Mouse (Mus musculus) MN1 (cell line): ENCODE data around the gene Dlx5.

ENCODE experiments used
- DNase-seq: peaks from one replicate; pipeline ENCODE4 v3.0.0-alpha.2; 2016; ENCODE audit warnings: low spot score

The Dlx5 gene

DNA sequence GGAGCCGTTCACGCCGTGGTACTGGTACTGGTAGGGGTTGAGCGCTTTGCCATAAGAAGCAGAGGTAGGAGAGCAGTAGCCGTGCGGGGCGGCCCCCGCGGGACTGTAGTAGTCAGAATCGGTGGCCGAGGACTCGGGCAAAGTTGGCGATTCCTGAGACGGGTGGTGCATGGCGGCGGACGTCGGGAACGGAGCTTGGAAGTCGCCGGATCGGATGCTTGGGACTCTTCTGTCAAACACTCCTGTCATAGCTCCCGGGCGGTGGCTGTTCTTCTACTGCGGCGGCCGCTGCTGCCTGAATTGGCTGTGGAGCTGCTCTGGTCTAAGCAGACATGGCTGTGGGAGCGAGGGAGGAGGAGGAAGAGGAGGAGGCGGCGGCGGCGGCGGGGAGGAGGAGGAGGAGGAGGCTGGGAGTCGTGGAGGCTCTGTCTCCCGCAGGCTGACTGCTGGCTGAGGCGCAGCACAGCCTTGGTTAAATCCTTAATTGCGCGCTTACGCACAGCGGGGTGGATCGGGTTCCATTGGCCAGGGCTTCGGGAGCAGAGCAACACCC lies at the start of gene Dlx5:
TSS of gene Dlx5 (minus strand) at position 448 of the 553 bp plus-strand sequence.
- DNase-seq: no peak

GRCm38 (mm10) chr6:6931507-6931906 lies 49.6 kb upstream of the Dlx5 start:
- DNase-seq: no peak

GRCm38 (mm10) chr6:6930831-6931230 lies 48.9 kb upstream of the Dlx5 start:
- no peak for DNase-seq

- no peak for DNase-seq
Observed at GRCm38 (mm10) chr6:6925264-6925663, 43.4 kb upstream of the Dlx5 start.

DNA sequence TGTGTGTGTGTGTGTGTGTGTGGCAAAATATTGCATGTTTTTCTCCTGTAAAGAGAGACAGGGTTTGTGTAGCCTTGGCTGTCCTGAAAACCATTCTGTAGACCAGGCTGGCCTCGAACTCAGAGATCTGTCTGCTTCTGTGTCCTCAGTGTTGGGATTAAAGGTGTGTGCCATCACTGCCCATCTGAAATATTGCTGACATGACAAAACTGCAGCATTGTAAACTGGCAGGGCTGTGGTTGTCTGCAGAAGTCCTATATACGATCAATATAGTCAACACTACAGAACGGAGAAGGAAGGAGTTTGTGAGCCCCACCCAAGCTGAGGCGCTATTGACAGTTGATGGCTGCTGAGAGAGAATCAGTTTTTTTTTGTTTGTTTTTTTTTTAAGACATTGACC lies 35.4 kb upstream of the Dlx5 start:
- DNase-seq: no peak

DNA sequence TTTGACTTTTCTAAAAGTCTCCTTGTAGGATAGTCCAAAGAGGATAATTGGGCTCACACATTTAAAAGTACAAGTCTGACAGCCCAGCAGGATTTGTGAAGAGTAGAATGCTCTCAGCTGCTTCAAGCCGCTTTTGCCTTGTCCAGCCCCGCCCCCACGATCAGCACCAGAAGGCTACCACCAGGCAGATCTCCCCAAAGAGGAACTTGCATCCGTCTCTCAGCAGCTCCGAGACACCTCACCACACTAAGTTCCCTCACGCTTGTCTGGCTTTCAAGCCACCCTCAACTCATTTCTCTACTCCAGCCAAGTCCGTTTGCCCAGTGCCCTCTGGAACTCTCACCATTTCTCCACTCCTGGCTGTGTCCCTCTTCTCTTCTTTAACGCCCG lies 33.6 kb upstream of the Dlx5 start:
- DNase-seq: no peak

DNA sequence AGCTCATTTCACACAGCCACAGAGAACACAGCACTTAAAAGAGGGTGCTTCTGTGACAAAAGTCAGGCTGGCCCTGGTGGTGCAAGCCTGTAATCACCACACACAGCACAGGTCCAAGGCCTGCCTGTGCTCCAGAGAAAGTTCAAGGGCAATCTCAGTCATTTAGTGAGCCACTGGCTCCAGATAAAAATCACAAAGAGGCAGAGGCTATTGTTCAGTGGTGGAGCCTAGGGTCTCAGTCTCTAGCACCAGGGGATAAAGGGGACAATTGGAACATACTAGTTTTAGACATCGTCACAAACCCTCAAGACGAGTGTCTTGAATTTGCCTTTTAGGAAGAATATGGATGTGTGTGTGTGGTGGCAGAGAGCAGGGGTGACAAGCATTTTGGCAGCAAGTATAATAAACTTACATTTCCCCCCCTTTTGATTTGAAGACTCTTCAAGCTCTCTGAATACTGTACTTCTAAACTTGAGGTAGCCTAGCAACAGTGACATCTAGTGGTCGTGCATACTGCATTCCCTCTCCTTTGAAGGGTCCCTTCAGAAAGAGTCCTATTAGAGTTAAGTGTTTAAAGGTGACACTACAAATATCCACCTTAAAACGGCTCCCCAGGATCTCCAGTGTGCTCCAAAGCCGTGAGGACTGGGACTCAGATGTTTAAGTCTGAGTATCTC lies 33.1 kb upstream of the Dlx5 start:
- peak; percentile 53 for DNase-seq

DNA sequence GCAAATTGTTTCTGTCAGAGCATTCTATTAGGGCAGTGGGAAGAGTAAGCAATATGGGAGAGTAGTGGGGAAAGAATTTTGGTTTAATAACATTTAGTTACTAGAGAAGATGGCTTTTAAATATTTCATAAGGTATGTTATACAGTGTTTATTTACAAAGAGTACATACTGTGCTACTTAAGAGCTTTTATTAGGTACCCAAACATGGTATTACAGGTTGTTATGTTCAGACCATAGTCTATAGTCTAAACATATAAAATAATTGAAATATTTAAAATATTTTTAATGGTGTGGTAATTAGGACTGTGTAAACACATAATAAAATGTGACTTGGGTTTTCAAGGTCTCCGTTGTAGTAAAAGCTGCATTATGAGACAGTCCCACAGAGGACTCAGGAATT lies 32.4 kb upstream of the Dlx5 start:
- no peak for DNase-seq

DNA sequence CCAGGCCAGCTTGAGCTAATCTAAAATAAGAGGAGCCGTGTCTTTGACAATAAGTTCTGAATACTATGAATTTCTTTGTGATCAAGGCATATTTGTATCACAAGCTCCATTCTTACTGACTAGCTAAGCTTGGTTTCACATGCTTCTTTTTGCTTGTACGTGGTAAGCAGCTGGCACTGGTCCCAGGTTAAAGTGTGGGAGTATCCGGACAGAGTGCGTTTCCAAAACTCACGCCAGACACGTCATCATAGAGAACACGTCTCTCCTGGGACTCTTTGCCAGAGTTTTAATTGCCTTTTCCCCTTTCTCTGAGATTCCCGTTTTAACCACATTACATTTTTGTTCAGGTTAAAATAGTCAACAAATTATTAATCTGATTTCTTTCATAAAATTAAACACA lies 27.7 kb upstream of the Dlx5 start:
- no peak for DNase-seq

GRCm38 (mm10) chr6:6890047-6890446 lies 8.2 kb upstream of the Dlx5 start:
- no peak for DNase-seq

GRCm38 (mm10) chr6:6886225-6886624 lies 4.3 kb upstream of the Dlx5 start:
- DNase-seq: no peak

GRCm38 (mm10) chr6:6884897-6885296 lies 3.0 kb upstream of the Dlx5 start:
- DNase-seq: no peak

- DNase-seq: no peak
Observed at GRCm38 (mm10) chr6:6882266-6882797, 447 bp upstream of the Dlx5 start.

DNA sequence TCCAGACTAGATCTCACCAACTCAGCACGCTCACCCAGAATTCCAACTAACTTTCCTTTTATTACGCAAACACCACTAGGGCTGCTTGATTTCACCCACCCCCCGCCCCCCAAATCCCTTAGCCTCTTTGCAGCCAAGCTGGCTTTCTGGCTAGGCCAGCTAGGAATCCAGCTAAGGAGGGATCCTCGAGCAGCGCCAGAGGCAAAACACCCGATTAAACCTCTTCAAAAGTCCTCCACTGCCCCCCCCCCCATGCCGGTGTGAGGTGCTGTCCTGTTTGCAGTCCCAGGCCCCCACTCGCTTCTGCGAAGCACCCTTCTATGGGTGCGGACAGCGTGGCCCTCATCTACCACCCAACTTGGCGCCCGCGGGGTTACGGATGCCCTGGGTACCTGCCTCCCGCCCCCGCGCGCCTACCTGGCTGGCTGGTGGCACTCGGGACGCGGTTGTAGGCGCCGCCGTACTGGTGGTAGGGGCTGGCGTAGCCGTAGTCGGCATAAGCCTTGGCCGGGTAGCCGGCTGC lies 709 bp downstream of the Dlx5 start:
- no peak for DNase-seq

DNA sequence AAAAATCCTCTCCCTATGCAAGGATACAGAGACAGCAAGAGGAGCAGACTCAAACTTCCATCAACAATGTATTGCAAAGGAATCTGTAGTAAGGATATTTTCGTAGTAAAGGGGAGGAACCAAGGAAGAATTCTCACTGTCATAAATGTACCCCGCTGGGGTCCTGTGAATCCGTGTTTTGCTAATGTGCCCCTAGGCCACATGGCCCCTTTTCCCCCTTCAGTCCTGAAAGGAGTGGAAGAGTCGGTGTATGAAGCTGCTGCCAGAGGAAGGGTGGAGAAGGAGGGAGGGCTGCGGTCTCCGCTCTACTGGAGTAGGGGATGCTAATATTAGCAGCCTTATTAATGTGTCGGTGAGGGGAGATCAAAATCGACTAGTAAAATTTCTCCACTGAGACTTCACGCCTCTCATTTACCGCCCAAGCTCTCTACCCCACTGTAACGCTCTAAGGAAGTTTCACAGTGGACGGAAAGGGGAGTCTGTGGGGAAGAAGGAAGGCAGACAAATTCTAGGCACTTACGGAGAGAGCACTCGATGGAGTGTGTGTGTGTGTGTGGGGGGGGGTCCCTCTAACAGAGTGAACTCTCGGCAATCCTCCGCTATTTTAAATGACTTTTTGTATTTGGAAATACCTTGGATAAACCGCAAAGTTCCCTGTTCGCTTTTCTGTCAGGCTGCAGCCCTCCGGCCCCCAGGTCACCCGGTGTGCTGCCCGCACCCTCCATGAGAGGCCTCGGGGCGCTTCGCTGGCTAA lies 1.3 kb downstream of the Dlx5 start:
- no peak for DNase-seq

GRCm38 (mm10) chr6:6879371-6880325 lies 2.2 kb downstream of the Dlx5 start:
- DNase-seq: no peak

DNA sequence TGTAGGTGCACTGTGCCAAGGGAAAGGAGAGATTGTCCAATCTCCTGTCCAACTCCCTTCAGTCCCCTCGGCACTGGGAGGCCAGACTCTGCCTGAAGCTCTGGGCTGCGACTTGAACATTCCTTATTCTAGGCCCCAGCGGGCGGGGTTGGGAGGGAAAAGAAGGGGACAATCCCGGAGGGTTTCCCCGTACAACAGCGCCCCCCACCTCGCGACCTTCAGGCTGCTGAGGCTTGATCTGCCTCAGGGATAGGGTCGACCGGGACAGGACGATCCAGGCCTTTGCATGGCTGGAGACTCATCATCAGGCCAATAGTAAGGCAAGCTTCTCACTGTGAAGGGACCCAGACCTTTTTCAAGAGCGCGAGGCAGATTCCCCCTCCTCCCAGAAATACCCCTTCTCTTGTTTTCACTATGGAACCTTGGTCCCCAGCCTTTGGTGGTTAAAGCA lies 3.0 kb downstream of the Dlx5 start:
- no peak for DNase-seq

DNA sequence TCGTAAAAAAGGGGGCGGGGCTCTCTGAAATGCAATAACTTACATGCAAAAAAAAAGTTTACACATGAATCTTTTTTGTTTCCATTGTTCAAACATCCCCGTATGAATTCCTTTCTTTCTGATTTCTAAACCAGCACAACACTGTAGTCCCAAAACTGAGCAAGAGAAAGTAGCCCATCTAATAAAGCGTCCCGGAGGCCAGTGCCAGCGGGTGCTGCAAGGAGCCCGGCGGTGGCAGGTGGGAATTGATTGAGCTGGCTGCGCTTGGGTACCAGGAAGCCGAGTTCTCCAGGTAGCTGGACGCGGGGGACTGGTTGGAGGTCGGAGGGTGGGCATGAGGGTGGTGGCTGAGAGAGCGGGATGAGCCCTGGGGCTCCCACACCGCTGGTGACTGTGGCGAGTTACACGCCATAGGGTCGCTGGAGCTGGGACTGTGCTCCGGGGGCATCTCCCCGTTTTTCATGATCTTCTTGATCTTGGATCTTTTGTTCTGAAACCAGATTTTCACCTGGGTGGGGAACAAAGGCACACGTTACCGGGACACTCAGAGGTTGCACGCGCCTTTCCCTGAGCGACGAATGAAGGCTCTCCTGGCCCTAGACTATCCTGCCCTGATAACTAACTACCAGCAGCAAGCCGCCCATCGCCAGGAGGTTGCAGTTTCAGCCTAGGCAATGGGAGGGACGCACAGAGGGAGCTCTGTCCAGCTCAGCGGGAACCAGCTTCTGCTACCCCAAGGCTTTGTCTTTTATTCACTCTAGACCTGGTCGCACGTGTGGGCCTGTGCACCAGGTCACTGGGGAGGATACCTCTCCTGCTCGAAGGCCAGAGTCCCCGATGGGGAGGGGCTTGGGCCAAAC lies 3.7 kb downstream of the Dlx5 start:
- DNase-seq: no peak

GRCm38 (mm10) chr6:6877346-6877910 lies 4.5 kb downstream of the Dlx5 start:
- no peak for DNase-seq

- DNase-seq: no peak
Observed at GRCm38 (mm10) chr6:6876731-6877130, 5.2 kb downstream of the Dlx5 start.
